Mouse (Mus musculus) thymus, adult 2 months (tissue): Measurements from ENCODE around the gene F2rl1. TPM values are rescaled to one million over a fixed set of nuclear protein-coding genes. Genes with fewer than 3 reads are reported as not detected.
A peak's percentile ranks its signal among the peaks of the same experiment; 100 is the strongest.

Source experiments
- DNase-seq: peaks from one replicate; pipeline ENCODE4 v3.0.0; 2021
- H3K27ac ChIP-seq: fragments of 200-500 bp; 2 replicates; pipeline ENCODE4 v1.5.1; 2012; ENCODE audit warnings: low read length, control low read depth; ENCODE audit not compliant: control insufficient read depth, insufficient read depth
- H3K27me3 ChIP-seq: fragments of 200-500 bp; 2 replicates; pipeline ENCODE4 v1.6.1; 2012; ENCODE audit warnings: mild to moderate bottlenecking, low read length, moderate library complexity, mixed read lengths; ENCODE audit not compliant: control insufficient read depth, insufficient read depth
- H3K36me3 ChIP-seq: fragments of 200-500 bp; 2 replicates; pipeline ENCODE4 v1.6.1; 2012; ENCODE audit warnings: mild to moderate bottlenecking, low read length, moderate library complexity; ENCODE audit not compliant: control insufficient read depth, insufficient read depth
- H3K4me1 ChIP-seq: fragments of 200-500 bp; replicated peaks from 2 replicates; pipeline ENCODE4 v1.6.1; 2012; ENCODE audit warnings: low read length; ENCODE audit not compliant: control insufficient read depth, insufficient read depth
- H3K4me3 ChIP-seq: fragments of 200-500 bp; 2 replicates; pipeline ENCODE4 v1.5.1; 2012; ENCODE audit warnings: mild to moderate bottlenecking, low read length, control low read depth, moderate library complexity; ENCODE audit not compliant: control insufficient read depth, insufficient read depth
- CTCF ChIP-seq: fragments of 200-500 bp; IDR thresholded peaks from 2 replicates; pipeline ENCODE4 v1.5.1; 2012; ENCODE audit warnings: mild to moderate bottlenecking, control low read depth, low read length, moderate library complexity, borderline replicate concordance; ENCODE audit not compliant: control insufficient read depth, poor library complexity, insufficient read depth; ENCODE audit errors: extremely low read depth
- POLR2A ChIP-seq: fragments of 200-500 bp; IDR thresholded peaks from 2 replicates; pipeline ENCODE4 v1.6.1; 2012; ENCODE audit warnings: mild to moderate bottlenecking, low read length, control low read depth, moderate library complexity; ENCODE audit not compliant: control insufficient read depth, poor library complexity, insufficient read depth; ENCODE audit errors: extremely low read depth
- WGBS: fragments of 180-500 bp; shearing (Covaris S2); methylation state at CpG from one replicate; pipeline ENCODE4 v1.1.7; 2018; 5-methylcytosine and 5-hydroxymethylcytosine counted together
- polyA plus RNA-seq: library from polyadenylated mRNA; depleted of rRNA; stranded (reverse); fragments of >200 nt; gene quantifications from 2 replicates; pipeline ENCODE4 v1.2.3, GENCODE M21; 2012; rRNA removed

The F2rl1 gene
- 7.8 and 8.5 TPM in 2 replicates for polyA plus RNA-seq

GRCm38 (mm10) chr13:95524674-95525491 lies at the start of gene F2rl1:
Gene F2rl1 (minus strand): TSS chr13:95525227.
- H3K4me3 ChIP-seq: peak within 1 kb of the TSS; percentile 27
- peaks cover 6% of the 10 kb centered on the region; the same call in 1 of the 2 replicates for H3K27me3 ChIP-seq
- peak; percentile 33 for DNase-seq
- no peaks in the 10 kb centered on the region for H3K36me3 ChIP-seq
- no peak for TF ChIP-seq POLR2A
- no peak for TF ChIP-seq CTCF
- no peak within 1 kb of the TSS for H3K27ac ChIP-seq
- peaks cover 12% of the 10 kb centered on the region for H3K4me1 ChIP-seq
- 2% methylated on average over 54 of the region's 54 CpGs for WGBS

- TF ChIP-seq CTCF (no peak), POLR2A (no peak)
- DNase-seq: no peak
- no peaks in the 10 kb centered on the region for H3K36me3 ChIP-seq
- no peaks in the 10 kb centered on the region for H3K4me1 ChIP-seq
- no peak overlapping the region for H3K27ac ChIP-seq
- H3K27me3 ChIP-seq: no peaks in the 10 kb centered on the region
- H3K4me3 ChIP-seq: no peak overlapping the region
- WGBS: 98% methylated on average over 4 of the region's 4 CpGs
Observed at GRCm38 (mm10) chr13:95570877-95571276, 45.9 kb upstream of the F2rl1 start.

- H3K4me3 ChIP-seq: no peak overlapping the region
Observed at GRCm38 (mm10) chr13:95569326-95569725, 44.3 kb upstream of the F2rl1 start.

GRCm38 (mm10) chr13:95568336-95568735 lies 43.3 kb upstream of the F2rl1 start:
- Histone ChIP-seq H3K4me3 (no peak overlapping the region), H3K4me1 (no peaks in the 10 kb centered on the region), H3K36me3 (no peaks in the 10 kb centered on the region), H3K27me3 (no peaks in the 10 kb centered on the region), H3K27ac (no peak overlapping the region)
- 100% methylated on average over 3 of the region's 3 CpGs for WGBS
- TF ChIP-seq CTCF: no peak
- TF ChIP-seq POLR2A: no peak
- no peak for DNase-seq

More at GRCm38 (mm10) chr13:95569326-95569725, 44.3 kb upstream of the F2rl1 start:
- H3K4me1 ChIP-seq: no peaks in the 10 kb centered on the region
- no peak overlapping the region for H3K27ac ChIP-seq
- DNase-seq: no peak
- no peak for TF ChIP-seq CTCF
- TF ChIP-seq POLR2A: no peak
- no peaks in the 10 kb centered on the region for H3K27me3 ChIP-seq
- H3K36me3 ChIP-seq: no peaks in the 10 kb centered on the region

- WGBS: 95% methylated on average over 15 of the region's 15 CpGs
- Histone ChIP-seq H3K27ac (no peak overlapping the region), H3K36me3 (no peaks in the 10 kb centered on the region), H3K4me1 (no peaks in the 10 kb centered on the region), H3K4me3 (no peak overlapping the region), H3K27me3 (no peaks in the 10 kb centered on the region)
- no peak for DNase-seq
- TF ChIP-seq CTCF (no peak), POLR2A (no peak)
Observed at GRCm38 (mm10) chr13:95566841-95567551, 42.0 kb upstream of the F2rl1 start.

DNA sequence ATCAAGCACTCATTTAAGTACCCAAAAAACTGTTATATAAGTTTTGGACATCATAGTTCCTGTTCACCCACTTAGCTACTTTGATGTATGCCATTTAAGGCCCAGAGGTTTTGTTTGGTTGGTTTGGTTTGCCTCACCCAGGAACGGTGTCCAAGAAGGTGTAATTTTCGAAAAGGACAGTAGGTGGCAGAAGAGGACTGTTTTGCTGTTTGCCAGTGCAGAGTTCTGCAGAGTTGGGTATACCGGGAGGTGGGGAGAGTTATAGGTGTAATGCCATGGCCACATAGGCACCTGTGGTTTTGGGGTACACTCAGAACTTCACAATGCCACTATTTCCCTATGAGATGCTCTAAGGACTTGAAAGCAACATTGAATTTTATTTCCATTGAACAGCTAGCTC lies 38.7 kb upstream of the F2rl1 start:
- under 1% methylated on average over 3 of the region's 3 CpGs for WGBS
- no peak overlapping the region for H3K4me3 ChIP-seq
- no peaks in the 10 kb centered on the region for H3K27me3 ChIP-seq
- no peaks in the 10 kb centered on the region for H3K36me3 ChIP-seq
- DNase-seq: peak; percentile 81
- H3K4me1 ChIP-seq: no peaks in the 10 kb centered on the region
- no peak for TF ChIP-seq CTCF
- TF ChIP-seq POLR2A: no peak
- no peak overlapping the region for H3K27ac ChIP-seq

- 79% methylated on average over 10 of the region's 10 CpGs for WGBS
- no peak overlapping the region for H3K4me3 ChIP-seq
- no peak for DNase-seq
Observed at GRCm38 (mm10) chr13:95563066-95563610, 38.1 kb upstream of the F2rl1 start.

More at GRCm38 (mm10) chr13:95563066-95563610, 38.1 kb upstream of the F2rl1 start:
- no peaks in the 10 kb centered on the region for H3K27me3 ChIP-seq
- TF ChIP-seq POLR2A (no peak), CTCF (no peak)
- no peak overlapping the region for H3K27ac ChIP-seq
- no peaks in the 10 kb centered on the region for H3K4me1 ChIP-seq
- no peaks in the 10 kb centered on the region for H3K36me3 ChIP-seq
